Mouse (Mus musculus): ENCODE results near the gene Skiv2l.

DNA sequence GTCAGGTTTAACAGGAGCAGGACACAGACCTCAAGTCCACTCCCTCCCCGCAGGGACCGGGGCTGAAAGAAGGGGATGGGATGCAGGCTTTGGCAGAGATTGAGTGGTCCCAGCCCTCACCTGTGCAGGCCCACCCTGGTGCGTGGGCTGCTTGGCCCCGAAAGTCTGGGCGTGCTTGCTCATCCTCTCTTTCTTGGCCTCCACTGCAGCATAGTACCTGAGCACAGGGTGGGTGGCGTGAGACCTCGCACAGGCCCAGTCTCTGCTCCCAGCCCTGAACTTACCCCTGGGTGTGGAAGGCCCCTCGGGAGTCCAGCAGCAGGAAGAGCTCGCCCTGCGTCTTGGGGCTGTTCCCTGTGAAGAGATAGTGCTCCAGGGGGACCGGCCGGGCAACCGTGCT, 5.1 kb downstream of the Skiv2l start:
- TF ChIP-seq TAL1 (IDR thresholded peaks at IDR 0.05; ENCODE audit: low read length) (no peak), GATA1 (IDR thresholded peaks at IDR 0.05; ENCODE audit: low read length) (no peak)
